Mouse (Mus musculus) spleen, postnatal 36 days (tissue): ENCODE measurements around the gene Cavin4.
A peak's percentile ranks its signal among the peaks of the same experiment; 100 is the strongest.
"Not testable (repeated sequence)": the region's sequence is repeated elsewhere in the genome, so short reads cannot be mapped to it uniquely, and the experiment has no call there.

ENCODE experiments used
- DNase-seq, 2 experiments: peaks; one replicate each; pipeline ENCODE4 v3.0.0; 2022; ENCODE audit warnings: low spot score in 2 of 2, mixed read lengths in 1 of 2

Cavin4 gene

DNA sequence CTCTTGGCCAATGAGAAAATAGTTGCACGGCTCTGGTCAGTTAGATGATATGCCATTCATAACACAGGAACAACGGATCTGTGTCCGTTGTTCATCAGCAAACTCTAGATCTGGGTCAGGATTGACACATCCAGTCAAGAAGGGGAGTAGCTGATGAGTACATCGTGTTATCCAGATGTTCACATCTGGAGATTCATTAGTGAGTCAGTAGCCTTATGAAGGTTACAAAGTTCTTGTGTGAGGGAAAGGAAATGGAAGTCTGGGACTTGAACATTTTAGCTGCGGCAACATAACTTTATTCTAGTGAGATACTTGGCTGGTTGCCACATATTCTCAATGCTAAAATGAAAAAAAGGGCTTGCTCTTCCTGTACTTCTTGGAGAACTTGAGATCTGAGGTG is 9.6 kb downstream of the Cavin4 start:
- DNase-seq = no peak

DNA sequence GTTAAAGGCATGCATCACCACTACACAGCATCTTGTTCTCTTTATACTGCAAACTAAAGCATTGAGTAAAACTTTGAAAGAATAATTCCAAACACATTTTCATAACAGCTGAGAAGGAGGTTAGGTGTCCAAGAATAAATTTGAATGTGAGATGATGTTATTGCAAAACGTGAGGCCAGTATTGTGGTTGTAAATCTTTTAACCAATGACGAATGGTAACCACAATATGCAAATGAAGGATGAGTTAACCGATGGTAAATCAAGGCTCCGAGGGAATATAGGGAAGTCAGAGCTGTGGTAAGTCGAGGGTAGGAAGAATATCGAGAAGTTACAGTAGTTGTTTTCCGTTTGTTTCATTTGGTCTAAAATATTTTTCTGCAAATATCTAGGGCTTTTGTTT is 11.1 kb downstream of the Cavin4 start:
- no peak for DNase-seq

DNA sequence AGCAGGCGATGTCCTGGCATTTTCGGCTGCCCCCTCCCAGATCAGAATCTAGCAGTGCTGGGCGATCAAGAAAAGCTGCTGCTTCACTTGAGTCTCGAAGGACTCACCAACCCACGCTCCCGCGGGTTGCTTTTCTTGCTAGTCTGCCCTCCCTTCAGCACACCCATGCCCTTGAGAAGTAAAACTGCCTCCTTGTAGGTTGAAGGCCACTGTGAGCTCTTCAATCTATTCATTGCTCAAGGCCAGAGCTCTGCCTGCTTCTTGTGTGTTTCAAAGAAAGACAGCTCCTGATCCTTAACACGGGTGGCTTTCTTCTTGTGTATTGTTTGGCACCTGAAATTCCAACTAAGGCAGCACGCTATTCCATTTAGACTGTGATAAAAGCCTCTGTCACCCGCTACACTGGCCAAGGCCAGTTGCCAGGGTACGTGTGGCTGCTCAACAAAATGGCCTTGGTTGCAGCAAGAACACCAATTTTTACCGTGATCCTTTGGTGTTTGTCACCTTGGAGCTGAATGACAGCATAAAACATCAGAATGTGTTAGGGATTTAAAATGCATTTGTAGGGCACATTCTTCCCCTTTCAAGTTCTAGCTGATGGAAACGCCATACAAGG is 13.4 kb downstream of the Cavin4 start:
- DNase-seq = no peak

- DNase-seq = no peak
Observed at GRCm38 (mm10) chr4:48677276-48677675, 14.0 kb downstream of the Cavin4 start.

DNA sequence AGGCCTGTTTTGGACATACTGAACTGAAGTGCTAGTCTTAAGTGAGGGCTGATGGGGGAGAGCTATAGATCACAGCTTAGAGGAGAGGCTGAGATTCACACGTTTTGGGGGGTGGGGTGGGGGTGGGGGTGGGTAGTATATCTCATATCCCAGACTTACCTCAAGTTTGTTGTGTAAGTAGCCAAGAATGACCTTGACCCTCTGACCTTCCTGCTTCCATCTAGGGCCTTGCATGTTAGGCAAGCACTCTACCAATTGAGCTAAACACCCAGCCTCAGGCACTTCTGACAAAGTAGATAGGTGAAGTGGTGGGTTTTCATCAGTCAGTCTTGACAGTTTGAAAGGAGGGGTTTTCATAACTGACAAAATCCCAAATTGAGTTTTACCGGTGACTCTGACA is 14.5 kb downstream of the Cavin4 start:
- DNase-seq = no peak

DNA sequence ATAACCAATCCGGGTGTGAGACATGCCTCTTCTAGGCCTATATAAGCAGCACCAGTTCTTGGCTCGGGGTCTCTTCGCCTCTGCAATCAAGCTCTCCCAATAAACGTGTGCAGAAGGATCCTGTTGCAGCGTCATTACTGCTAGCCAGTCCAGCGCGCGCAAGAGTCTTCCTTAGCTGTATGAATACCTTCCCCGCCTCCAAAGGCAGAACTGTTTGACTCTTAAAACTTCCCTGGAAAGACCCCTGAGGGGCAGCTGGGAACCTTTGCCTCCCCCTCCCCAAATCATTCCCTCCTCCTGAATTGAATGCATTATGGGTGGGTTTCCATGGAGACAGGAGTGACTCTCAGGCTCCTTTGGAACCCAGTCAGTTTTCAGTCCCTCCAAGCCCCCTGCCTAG is 15.5 kb downstream of the Cavin4 start:
- no peak for DNase-seq

DNA sequence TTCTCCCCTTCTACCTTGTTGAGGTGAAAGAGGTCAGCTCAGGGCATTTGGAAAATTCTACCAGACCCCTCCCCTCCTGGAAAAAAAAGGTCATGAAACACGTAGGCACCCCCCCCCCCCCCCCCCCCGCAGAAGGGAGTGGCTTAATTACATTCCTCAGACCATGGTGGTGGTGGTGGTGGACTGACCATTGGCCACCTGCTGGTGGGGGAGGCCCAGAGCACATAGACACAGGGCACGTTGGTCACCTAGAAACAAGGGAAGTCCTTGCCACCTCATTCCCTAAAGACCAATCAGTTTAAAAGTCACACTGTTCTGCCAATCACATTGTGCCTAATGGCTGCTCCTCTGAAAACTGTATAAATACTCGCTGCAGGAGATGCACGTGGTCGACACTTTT is 16.4 kb downstream of the Cavin4 start:
- not testable (repeated sequence) for DNase-seq

- DNase-seq = no peak
Observed at GRCm38 (mm10) chr4:48680214-48680613, 16.9 kb downstream of the Cavin4 start.

DNA sequence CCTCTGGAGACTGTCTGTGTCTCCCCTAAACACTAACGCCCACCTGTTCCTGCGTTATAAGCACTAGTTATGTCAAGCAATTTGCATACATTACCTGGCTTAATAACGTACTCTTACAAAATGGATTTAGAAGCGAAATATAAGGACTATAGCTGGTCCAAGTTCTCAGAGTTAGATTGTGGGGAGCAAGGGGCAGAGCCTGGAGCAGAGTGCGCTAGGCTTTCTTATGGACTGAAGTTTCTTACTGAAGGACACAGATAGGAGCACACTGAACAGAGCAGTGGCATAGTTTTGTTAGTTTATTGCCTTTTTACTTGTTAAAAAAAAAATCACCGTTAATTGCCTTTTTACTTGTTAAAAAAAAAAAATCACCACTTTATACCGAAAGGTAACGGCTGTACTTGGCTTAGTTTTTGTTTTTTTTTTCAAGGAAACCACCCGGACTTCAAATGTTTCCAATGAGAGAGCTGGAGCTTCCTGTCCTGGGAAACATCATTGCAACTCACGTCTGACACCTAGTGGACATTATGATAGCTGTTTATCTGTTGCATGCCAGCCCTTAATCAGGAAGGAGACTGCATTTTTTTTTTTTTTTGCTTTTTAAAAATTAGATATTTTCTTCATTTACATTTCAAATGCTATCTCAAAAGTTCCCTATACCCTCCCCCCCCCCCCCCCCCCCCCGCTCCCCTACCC is 17.5 kb downstream of the Cavin4 start:
- peak in 1 of 2 experiments; percentile 10 for DNase-seq

DNA sequence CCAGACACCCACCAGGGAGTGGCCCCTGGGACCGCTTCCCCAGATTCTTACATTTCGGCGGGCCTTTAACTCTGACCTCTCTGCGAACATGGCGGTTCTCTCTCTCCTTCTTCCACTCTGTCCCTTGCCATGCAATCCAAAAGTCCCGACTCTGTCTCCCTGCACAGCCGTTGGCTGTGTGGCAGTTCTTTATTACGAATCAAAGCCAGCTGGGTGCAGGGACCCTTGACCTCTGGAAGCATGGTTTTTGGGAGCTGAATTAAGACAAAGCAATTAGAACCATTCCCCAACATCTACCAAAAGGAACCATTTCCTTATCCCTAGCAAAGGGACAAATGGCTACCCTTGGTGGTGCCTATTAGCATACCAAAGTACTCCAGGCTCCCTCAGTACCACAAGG is 19.8 kb downstream of the Cavin4 start:
- DNase-seq = no peak

GRCm38 (mm10) chr4:48683633-48684209 is 20.4 kb downstream of the Cavin4 start:
- DNase-seq = not testable (repeated sequence)

- no peak for DNase-seq
Observed at GRCm38 (mm10) chr4:48684593-48685187, 21.4 kb downstream of the Cavin4 start.

- DNase-seq = no peak
Observed at GRCm38 (mm10) chr4:48688148-48688547, 24.8 kb downstream of the Cavin4 start.

DNA sequence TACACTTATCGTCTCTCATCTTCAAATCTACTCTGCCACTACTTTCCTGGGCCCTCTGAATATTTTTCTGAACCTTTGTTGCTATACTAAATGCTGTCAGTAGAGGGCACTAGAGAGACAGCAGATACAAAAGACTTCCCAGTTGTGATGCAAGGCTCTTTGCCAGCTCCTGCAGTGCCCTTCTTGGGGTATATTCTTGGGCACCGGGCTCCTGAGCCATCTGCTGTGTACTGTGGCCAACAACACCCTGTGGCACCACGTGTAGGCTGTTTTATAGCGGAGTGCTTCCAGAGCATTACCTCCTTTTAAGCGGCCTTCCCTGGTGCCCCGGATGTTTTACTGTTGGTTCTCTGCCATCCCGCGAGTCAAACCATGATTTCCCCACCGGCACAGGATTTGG is 27.3 kb downstream of the Cavin4 start:
- DNase-seq = peak in 1 of 2 experiments; percentile 7

DNA sequence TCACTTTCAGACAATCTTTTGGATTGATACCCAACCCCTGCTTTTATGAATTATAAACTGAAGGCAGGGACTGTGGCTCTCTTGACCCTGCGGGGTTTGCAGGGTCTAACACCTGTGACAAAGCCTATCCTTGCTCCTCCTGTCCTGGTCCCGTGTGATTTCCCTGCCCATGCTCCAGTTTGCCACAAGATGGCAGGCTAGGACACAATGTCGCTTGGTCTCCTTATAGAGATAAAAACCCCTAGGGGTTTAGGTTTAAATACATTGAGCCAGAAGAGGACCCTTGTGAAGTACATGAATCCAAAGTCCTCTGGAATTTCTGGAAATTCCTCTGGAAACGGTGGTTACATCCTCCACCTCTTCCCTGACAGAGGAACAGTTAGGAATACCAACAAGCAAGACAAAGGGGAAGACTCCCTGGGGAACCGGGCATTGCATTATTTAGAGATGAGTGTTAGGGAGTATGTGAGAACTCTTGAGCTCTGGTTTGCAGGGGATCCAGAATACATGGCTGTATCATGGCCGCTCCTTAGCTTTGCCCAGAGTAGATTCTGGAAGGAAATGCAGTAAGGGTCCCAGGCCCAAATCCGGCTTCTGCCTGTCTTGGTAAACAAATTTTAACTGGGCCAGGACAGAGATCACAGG is 28.6 kb downstream of the Cavin4 start:
- DNase-seq = no peak

DNA sequence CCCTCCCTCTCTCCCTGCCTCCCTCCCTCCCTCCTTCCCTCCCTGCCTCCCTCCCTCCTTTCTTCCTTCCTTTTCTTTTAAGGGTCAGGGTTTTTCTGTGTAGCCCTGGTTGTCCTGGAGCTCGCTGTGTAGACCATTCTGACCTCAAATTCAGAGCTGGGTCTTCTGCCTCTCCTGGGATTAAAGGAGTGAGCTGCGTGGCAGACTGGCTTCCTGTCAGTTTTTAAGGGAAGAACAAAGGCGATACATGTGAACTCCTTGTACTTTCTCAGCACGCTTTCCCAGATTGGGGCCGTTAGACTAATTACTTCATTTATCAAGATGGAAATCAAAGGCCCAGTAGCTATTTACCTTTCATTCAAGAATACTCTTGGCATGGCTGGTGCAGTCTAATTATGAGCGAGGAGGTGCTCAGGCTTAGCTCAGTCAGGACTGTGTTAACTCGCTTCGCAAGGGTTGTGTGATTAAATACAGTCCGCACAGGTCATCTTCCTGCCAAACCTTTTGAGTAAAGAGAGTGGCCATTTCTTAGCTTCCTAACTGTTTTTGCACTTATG is 29.5 kb downstream of the Cavin4 start:
- DNase-seq = no peak

- no peak for DNase-seq
Observed at GRCm38 (mm10) chr4:48696706-48697105, 33.4 kb downstream of the Cavin4 start.

GRCm38 (mm10) chr4:48697302-48697701 is 34.0 kb downstream of the Cavin4 start:
- no peak for DNase-seq

DNA sequence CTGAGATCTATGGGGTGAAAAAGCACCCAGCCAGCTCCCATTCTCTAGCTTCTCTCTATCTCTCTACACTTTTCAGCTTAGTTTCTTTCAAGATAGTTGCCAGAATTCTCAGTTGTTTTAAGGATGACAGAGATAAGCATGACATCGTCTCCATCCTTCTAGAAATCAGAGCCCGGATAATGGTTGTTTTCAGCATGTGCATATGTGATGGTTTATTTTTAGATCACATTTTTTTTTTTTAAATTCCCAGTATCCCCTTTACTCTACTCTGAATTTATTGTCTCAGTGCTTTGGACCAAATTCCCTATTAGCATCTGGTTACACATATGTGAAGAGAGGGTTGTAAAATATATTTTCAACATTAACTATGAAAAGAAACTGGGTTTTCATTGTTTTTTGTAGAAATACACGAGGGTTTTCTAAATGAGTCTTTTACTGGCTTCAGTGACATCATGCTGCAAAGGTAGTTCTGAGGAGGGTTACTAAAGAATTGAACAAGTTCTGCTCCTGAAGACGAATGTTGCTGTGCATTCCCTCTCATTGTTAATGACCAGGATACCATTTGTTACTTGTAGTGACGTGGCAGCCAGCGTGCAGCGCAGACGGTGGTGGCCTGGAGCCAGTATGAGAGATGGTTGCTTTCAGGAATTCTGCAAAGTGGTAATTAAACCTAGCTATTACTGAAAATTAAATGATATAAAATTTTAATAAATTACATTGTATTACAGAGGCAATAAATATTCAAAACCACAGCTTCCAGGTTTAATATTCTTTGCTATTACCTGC is 52.7 kb downstream of the Cavin4 start:
- DNase-seq = no peak

GRCm38 (mm10) chr4:48716817-48717216 is 53.5 kb downstream of the Cavin4 start:
- DNase-seq = no peak
